Mouse (Mus musculus): ENCODE results near the gene Tshz2.

DNA sequence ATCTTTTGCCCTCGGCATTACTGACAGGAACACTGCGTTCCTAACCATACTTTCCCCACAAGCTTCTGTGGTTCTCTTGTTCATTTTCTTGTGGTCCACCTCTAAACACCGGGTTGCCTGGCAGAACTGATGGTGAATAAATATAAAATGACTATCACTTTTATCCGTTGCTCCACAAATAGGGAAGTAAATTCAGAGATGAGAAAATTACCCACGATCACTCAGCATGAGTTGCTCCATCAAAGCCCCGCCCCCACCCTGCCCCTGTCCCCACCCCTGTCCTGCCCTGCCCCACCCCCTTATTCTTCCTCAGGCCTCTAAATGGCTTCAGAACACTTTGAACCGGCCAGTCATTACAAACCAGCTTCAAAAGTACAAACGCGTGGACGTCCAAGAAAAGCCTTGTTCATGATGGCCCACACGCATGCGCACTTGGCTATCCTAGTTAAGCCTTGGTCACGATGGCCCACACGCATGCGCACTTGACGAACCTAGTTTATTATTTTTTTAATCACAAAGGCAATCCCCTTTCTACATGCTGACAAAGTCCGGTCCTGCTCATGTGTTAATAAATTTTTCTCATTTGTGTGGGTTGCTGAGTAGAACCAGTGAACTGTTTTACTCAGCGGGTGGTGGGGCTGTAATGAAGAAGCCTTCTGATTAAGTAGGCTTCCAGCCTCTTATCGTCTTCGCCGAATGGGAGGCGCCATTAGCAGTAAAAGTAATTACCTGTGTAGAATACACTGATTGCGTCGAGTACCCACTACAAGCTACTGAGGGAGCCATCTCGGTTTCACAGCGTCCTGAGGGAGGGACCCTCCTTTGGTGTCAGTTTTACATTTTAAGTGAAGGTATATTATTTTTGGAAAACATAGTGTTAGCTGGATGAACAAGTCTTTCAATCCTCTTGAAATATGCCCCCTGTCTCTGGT lies 102.9 kb downstream of the Tshz2 start:
- TF ChIP-seq POLR2A (IDR thresholded peaks at IDR 0.05; ENCODE audit: control insufficient read depth, low read depth, low read length) (no peak), CTCF (IDR thresholded peaks at IDR 0.05; ENCODE audit: control insufficient read depth, insufficient read depth, insufficient replicate concordance, low read depth, low read length) (no peak)
